ENCODE assay signal across 8 mouse cellular contexts in the genomic region with DNA sequence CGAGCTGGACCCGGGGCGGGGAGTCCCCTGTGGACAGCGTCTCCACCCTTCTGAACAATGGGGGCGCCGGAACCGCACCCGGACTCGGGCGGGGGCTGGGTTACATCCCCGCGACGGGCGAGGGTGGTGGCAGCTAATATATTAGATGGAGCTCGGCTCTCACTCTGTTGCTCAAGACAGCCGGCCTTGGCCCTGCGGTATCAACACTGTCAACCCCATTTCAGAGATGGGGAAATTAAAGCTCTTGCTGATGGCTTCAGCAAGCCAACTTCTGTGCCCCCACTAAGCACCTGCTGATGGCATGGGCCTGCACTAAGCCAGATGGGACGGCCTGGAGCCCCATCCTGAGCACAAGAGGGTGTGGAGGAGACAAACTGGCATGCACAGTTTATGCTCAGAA. TPM values are rescaled to one million over a fixed set of nuclear protein-coding genes. Genes with fewer than 3 reads are reported as not detected.
DNase-seq lines count a peak whose midpoint lies in the region; ATAC-seq and TF ChIP-seq lines count a peak whose summit lies in the region.

No protein-coding gene starts in this region.

- peaks cover 27% of the 10 kb centered on the region for H3K4me1 ChIP-seq in embryonic facial prominence, embryonic 13.5 days
- no peaks in the 10 kb centered on the region for H3K4me1 ChIP-seq in intestine, postnatal 0 days (replicated peaks; ENCODE audit: control insufficient read depth, insufficient read depth, low read length)
- peaks cover 52% of the 10 kb centered on the region for H3K4me1 ChIP-seq in neural tube, embryonic 13.5 days (replicated peaks)

- peak overlapping the region; percentile 98 for H3K27ac ChIP-seq in left cerebral cortex, adult 2 months
- peak overlapping the region; percentile 97 for H3K27ac ChIP-seq in embryonic facial prominence, embryonic 13.5 days
- peak overlapping the region; percentile 2; the same call in 1 of the 2 replicates for H3K27ac ChIP-seq in intestine, postnatal 0 days (ENCODE audit: low read depth, low read length)
- peak overlapping the region; percentile 100 for H3K27ac ChIP-seq in neural tube, embryonic 13.5 days (replicated peaks)

- H3K27me3 ChIP-seq in embryonic facial prominence, embryonic 13.5 days = no peaks in the 10 kb centered on the region
- H3K27me3 ChIP-seq in intestine, postnatal 0 days (replicated peaks; ENCODE audit: control insufficient read depth, insufficient read depth, low read length) = no peaks in the 10 kb centered on the region
- no peaks in the 10 kb centered on the region for H3K27me3 ChIP-seq in neural tube, embryonic 13.5 days

- WGBS in embryonic facial prominence, embryonic 13.5 days = under 1% methylated on average over 18 of the region's 18 CpGs
- 0% methylated on average over 18 of the region's 18 CpGs for WGBS in intestine, postnatal 0 days
- under 1% methylated on average over 18 of the region's 18 CpGs for WGBS in neural tube, embryonic 13.5 days

- ATAC-seq in embryonic facial prominence, embryonic 13.5 days (ENCODE audit: insufficient number of reproducible peaks, insufficient read depth, low FRiP score, low TSS enrichment, low read depth) = peak; percentile 60
- peak; percentile 24; the same call in 1 of the 2 replicates for ATAC-seq in intestine, postnatal 0 days
- ATAC-seq in neural tube, embryonic 13.5 days (ENCODE audit: low read depth) = peak; percentile 74

- no peak for TF ChIP-seq CTCF in left cerebral cortex, adult 2 months (IDR thresholded peaks at IDR 0.05)
- no peak for TF ChIP-seq CTCF in intestine, postnatal 0 days (IDR thresholded peaks at IDR 0.05; ENCODE audit: low read depth)

- DNase-seq in left cerebral cortex, adult 2 months (ENCODE audit: extremely low spot score in 1 of 2, low spot score in 2 of 2) = no peak
- DNase-seq in left cerebral cortex, postnatal 36 days (ENCODE audit: low spot score in 2 of 2) = no peak
- DNase-seq in cerebellum, adult 9-11 months = no peak
- no peak for DNase-seq in cerebellum, postnatal 36 days
- no peak for DNase-seq in urinary bladder, postnatal 4 days (ENCODE audit: low spot score in 2 of 2)

- peak overlapping the region; percentile 97 for H3K4me3 ChIP-seq in left cerebral cortex, adult 2 months
- H3K4me3 ChIP-seq in embryonic facial prominence, embryonic 13.5 days = peak overlapping the region; percentile 90
- peak overlapping the region; percentile 87 for H3K4me3 ChIP-seq in intestine, postnatal 0 days (ENCODE audit: low read depth, low read length)
- peak overlapping the region; percentile 95 for H3K4me3 ChIP-seq in neural tube, embryonic 13.5 days

- no peaks in the 10 kb centered on the region for H3K9me3 ChIP-seq in embryonic facial prominence, embryonic 13.5 days
- no peaks in the 10 kb centered on the region for H3K9me3 ChIP-seq in intestine, postnatal 0 days (ENCODE audit: control insufficient read depth)
- H3K9me3 ChIP-seq in neural tube, embryonic 13.5 days = no peaks in the 10 kb centered on the region

- peak overlapping the region; percentile 92 for H3K4me2 ChIP-seq in embryonic facial prominence, embryonic 13.5 days
- H3K4me2 ChIP-seq in intestine, postnatal 0 days (replicated peaks; ENCODE audit: low read depth) = peak overlapping the region; percentile 97
- H3K4me2 ChIP-seq in neural tube, embryonic 13.5 days = peak overlapping the region; percentile 85

- no peaks in the 10 kb centered on the region for H3K36me3 ChIP-seq in embryonic facial prominence, embryonic 13.5 days
- H3K36me3 ChIP-seq in intestine, postnatal 0 days (ENCODE audit: control insufficient read depth, insufficient read depth) = no peaks in the 10 kb centered on the region
- no peaks in the 10 kb centered on the region for H3K36me3 ChIP-seq in neural tube, embryonic 13.5 days

- intact Hi-C loops in left cerebral cortex, adult 2 months (cut with DNase I) = loop anchor here (1.0 to 2.0 kb wide), 3 partner anchors 44 to 123 kb away; no protein-coding TSS in a partner anchor
- intact Hi-C loops in left cerebral cortex, postnatal 36 days (cut with DNase I) = loop anchor here (10.0 kb wide), 1 partner anchor 1670 kb away; a partner anchor contains a TSS

- H3K9ac ChIP-seq in embryonic facial prominence, embryonic 13.5 days = peak overlapping the region; percentile 96
- peak overlapping the region; percentile 54 for H3K9ac ChIP-seq in intestine, postnatal 0 days (ENCODE audit: low read depth, low read length)
- peak overlapping the region; percentile 98 for H3K9ac ChIP-seq in neural tube, embryonic 13.5 days

RNA-seq across cellular contexts. Expression of a gene that starts 0.5 kb away (rescaled TPM):
- total RNA-seq in left cerebral cortex, adult 2 months (2021) = 100 to 1,000 TPM; 109 to 115 TPM
- 100 to 1,000 TPM; 106 to 122 TPM for total RNA-seq in left cerebral cortex, postnatal 36 days (2021)
- polyA plus RNA-seq in embryonic facial prominence, embryonic 13.5 days (2015; fragmentation: Nextera tagmentation; extraction: Ambion mirVana) = 13.0 and 13.8 TPM in 2 replicates
- polyA plus RNA-seq in intestine, postnatal 0 days (2015; fragmentation: Nextera tagmentation; extraction: Ambion mirVana) = 2.2 and 3.3 TPM in 2 replicates
- polyA plus RNA-seq in neural tube, embryonic 13.5 days (2015; fragmentation: Nextera tagmentation; extraction: Ambion mirVana) = 26.7 and 28.0 TPM in 2 replicates

Comparison
In these comparisons a context has a peak if more than half of its experiments do, and no peak if none do; other contexts are left out.
1. H3K27ac ChIP-seq: peak in every context shown above with its lines; median percentile 100 in neural tube, embryonic 13.5 days; 98 in left cerebral cortex, adult 2 months; 97 in embryonic facial prominence, embryonic 13.5 days; 2 in intestine, postnatal 0 days.
2. ATAC-seq: peak in every context shown above with its lines; median percentile 74 in neural tube, embryonic 13.5 days; 60 in embryonic facial prominence, embryonic 13.5 days; 24 in intestine, postnatal 0 days.